Mouse (Mus musculus) myocyte (in vitro differentiated cells): Measurements from ENCODE around the gene Sept7.

Experiments used
- POLR2A ChIP-seq: IDR thresholded peaks from one replicate; pipeline ENCODE4 v1.6.1; 2011; ENCODE audit warnings: low read depth, mild to moderate bottlenecking, control low read depth, moderate library complexity; ENCODE audit not compliant: insufficient read length
- TCF12 ChIP-seq: IDR thresholded peaks from one replicate; pipeline ENCODE4 v1.6.1; 2011; ENCODE audit warnings: mild to moderate bottlenecking, control low read depth; ENCODE audit not compliant: poor library complexity, insufficient read depth, severe bottlenecking
- TCF3 ChIP-seq: IDR thresholded peaks from one replicate; pipeline ENCODE4 v1.6.1; 2011; ENCODE audit warnings: low read depth, control low read depth; ENCODE audit not compliant: insufficient read length
- USF1 ChIP-seq: IDR thresholded peaks from one replicate; pipeline ENCODE4 v1.6.1; 2011; ENCODE audit warnings: low read depth, mild to moderate bottlenecking, control low read depth, moderate library complexity

- TF ChIP-seq TCF3, result no peak
- TF ChIP-seq TCF12, result no peak
- TF ChIP-seq POLR2A, result no peak
- no peak for TF ChIP-seq USF1
Measured at GRCm38 (mm10) chr9:25340412-25340811, 88.2 kb downstream of the Sept7 start.
